Mouse (Mus musculus) hindbrain, embryonic 10.5 days (tissue): ENCODE measurements at regions not wholly inside any gene's neighbourhood (a gene's known extent, or its start where the extent isn't known, plus 50 kb on each side); places are given as distances from the start of the nearest gene placed in this dataset.

Source experiments
- DNase-seq: peaks from one replicate; pipeline ENCODE4 v3.0.0-alpha.2; 2017; ENCODE audit warnings: low spot score
- H3K27ac ChIP-seq: fragments of 300-500 bp; sonication (generic); 2 replicates; pipeline ENCODE4 v1.5.1; 2016; ENCODE audit warnings: mild to moderate bottlenecking, moderate library complexity
- H3K27me3 ChIP-seq: fragments of 300-500 bp; sonication (generic); 2 replicates; pipeline ENCODE4 v1.6.1; 2016; ENCODE audit warnings: mild to moderate bottlenecking; ENCODE audit not compliant: poor library complexity, insufficient read depth, severe bottlenecking
- H3K36me3 ChIP-seq: fragments of 300-500 bp; sonication (generic); 2 replicates; pipeline ENCODE4 v1.6.1; 2016; ENCODE audit warnings: mild to moderate bottlenecking, moderate library complexity
- H3K4me1 ChIP-seq: fragments of 300-500 bp; sonication (generic); replicated peaks from 2 replicates; pipeline ENCODE4 v1.6.1; 2016; ENCODE audit warnings: mild to moderate bottlenecking
- H3K4me3 ChIP-seq: fragments of 300-500 bp; sonication (generic); 2 replicates; pipeline ENCODE4 v1.5.1; 2016; ENCODE audit warnings: mild to moderate bottlenecking, moderate library complexity
- H3K9me3 ChIP-seq: fragments of 300-500 bp; sonication (generic); 2 replicates; pipeline ENCODE4 v1.6.1; 2016; ENCODE audit warnings: mild to moderate bottlenecking, moderate library complexity
- WGBS: fragments of 180-500 bp; shearing (Covaris S2); methylation state at CpG from one replicate; pipeline ENCODE4 v1.1.7; 2016; 5-methylcytosine and 5-hydroxymethylcytosine counted together

DNA sequence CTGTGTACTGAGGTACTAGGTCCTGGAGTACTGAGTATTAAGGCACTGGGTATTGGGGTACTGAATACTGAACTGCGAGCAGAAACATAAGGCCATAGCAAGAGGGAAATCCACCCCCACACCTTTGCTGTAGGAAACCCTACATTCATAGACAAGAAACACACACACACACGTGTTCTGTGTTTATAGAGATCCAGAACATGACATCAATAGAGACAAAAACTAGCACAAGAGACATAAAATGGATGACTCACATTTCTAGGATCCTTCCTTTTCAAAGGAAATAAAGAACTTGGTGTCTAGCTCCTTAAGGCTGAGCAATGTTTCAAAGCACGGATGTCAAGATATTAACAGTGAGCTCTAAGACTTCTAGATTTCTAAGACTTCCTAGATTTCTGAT, 49.9 kb upstream of the Nepro start:
- peaks cover 8% of the 10 kb centered on the region; the same call in 1 of the 2 replicates for H3K27me3 ChIP-seq
- no peak overlapping the region for H3K4me3 ChIP-seq
- DNase-seq: no peak
- H3K4me1 ChIP-seq: peaks cover 61% of the 10 kb centered on the region
- WGBS: 91% methylated on average over 3 of the region's 3 CpGs
- peak overlapping the region; percentile 92 for H3K27ac ChIP-seq
- H3K36me3 ChIP-seq: no peaks in the 10 kb centered on the region
- H3K9me3 ChIP-seq: 0 out of 2 replicates have a peak, but pooled peaks cover 3% of the 10 kb centered on the region

DNA sequence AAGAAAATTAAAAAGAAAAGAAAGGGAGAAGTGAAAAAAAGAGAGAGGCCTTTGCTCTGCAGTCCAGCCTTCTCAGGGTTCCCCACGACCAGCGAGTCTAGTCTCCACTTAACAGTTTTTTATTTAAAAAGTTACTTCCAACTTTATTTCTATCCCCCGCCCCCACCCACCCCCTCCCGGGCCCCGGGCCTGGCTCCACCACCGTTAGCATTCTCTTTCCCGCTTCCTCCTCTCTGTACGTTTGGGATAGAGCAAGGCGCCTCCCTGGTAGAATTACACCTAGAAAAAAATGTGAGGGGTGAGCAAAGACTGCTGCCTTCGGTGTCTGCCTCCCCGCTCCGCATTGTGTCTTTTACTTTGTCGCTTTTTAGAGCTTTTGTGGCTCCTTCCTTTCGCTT, 51.7 kb upstream of the Nepro start:
- peaks cover 8% of the 10 kb centered on the region; the same call in 1 of the 2 replicates for H3K27me3 ChIP-seq
- peak overlapping the region; percentile 33 for H3K4me3 ChIP-seq
- H3K36me3 ChIP-seq: no peaks in the 10 kb centered on the region
- H3K9me3 ChIP-seq: 0 out of 2 replicates have a peak, but pooled peaks cover 3% of the 10 kb centered on the region
- peak overlapping the region; percentile 92 for H3K27ac ChIP-seq
- 3% methylated on average over 14 of the region's 14 CpGs for WGBS
- peak; percentile 66 for DNase-seq
- peaks cover 53% of the 10 kb centered on the region for H3K4me1 ChIP-seq

DNA sequence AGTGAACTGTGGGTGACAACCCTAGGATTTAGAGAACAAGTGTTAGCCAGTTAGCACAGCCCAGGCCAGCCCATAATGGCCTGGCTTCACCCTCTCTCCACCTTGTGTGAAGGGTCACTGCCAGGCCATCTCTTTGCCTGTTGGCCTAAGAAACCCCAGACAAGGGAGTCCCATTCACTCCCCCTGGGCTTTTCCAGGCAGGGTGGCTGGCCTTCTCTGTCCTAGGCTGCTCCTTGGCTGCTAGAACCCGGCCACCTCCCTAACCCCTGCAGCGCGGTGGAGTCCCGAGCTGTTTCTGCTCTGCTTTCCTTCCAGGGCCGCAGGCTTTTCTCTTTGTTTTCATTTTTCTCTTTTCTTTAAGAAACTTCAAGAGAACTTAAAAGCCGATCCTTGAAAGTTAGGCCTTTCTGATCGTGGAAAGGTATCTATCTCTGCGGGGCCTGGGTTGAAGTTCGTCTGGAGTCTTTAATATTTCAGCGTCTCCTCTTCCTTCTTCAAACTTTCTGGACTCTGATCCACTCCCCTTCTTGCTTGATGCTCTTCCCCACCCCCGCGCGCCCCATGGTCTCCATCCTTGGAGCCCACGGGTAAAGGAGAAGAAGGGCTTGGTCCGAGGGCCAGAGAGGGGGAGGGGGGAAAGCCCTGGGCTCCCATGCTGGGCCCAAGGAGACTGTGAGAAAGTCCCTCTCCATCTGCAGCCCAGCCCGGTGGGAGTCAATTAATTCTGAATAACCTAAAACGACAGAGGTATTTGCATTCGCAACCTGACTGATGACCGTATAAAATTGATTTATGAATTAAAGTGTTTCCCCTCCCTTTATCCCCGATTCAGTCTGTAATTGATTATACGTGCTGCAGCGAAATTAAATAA, 52.3 kb upstream of the Nepro start:
- Histone ChIP-seq H3K36me3 (no peaks in the 10 kb centered on the region), H3K27me3 (peaks cover 8% of the 10 kb centered on the region; the same call in 1 of the 2 replicates), H3K9me3 (0 out of 2 replicates have a peak, but pooled peaks cover 3% of the 10 kb centered on the region), H3K27ac (peak overlapping the region; percentile 92), H3K4me1 (peaks cover 59% of the 10 kb centered on the region), H3K4me3 (peak overlapping the region; percentile 33)
- DNase-seq: peak; percentile 80
- 5% methylated on average over 22 of the region's 22 CpGs for WGBS

DNA sequence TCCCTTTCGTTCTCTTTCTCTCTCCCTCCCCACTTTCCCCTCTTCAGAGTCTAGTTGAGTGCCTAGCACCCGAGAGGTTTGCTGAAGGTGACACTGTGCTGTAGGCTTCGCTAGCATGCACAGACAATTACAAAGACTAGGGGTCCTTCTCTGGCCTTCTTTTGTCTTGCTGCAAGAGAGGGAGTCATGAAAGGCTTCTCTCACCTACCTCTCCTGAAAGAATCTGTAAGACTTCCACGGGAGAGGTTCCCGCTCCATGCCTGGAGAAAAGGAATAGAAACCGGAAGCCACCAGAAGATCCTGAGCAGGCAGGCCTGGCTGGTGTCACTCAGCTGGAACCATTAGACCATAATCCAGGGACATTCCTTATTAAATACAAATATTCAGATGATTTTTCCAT, 56.0 kb upstream of the Nepro start:
- no peak overlapping the region for H3K4me3 ChIP-seq
- no peaks in the 10 kb centered on the region for H3K36me3 ChIP-seq
- 86% methylated on average over 6 of the region's 6 CpGs for WGBS
- DNase-seq: no peak
- H3K9me3 ChIP-seq: 0 out of 2 replicates have a peak, but pooled peaks cover 3% of the 10 kb centered on the region
- H3K27ac ChIP-seq: peak overlapping the region; percentile 78
- peaks cover 70% of the 10 kb centered on the region for H3K4me1 ChIP-seq
- H3K27me3 ChIP-seq: 0 out of 2 replicates have a peak, but pooled peaks cover 3% of the 10 kb centered on the region

DNA sequence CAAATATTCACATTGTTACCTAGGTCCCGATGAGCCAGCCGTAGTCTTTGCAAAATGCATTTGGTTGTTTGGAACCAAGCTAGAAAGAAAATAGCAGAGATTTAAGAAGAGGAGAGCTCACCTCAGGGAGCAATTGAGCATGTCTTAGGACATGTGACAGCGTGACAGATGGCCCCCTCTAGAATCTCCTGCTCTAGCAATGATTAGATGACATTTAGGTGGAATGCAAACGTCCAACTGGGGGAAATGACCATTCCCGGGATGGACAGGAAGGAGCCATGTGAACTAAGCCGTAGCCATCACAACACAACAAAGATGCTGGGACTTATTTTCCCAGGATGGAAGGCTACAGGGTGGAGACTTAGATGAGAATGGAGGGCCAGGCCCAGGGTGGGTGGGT, 57.0 kb upstream of the Nepro start:
- Histone ChIP-seq H3K27ac (peak overlapping the region; percentile 78), H3K4me1 (peaks cover 70% of the 10 kb centered on the region), H3K36me3 (no peaks in the 10 kb centered on the region), H3K9me3 (0 out of 2 replicates have a peak, but pooled peaks cover 3% of the 10 kb centered on the region), H3K4me3 (no peak overlapping the region), H3K27me3 (no peaks in the 10 kb centered on the region)
- no peak for DNase-seq
- 68% methylated on average over 6 of the region's 6 CpGs for WGBS

DNA sequence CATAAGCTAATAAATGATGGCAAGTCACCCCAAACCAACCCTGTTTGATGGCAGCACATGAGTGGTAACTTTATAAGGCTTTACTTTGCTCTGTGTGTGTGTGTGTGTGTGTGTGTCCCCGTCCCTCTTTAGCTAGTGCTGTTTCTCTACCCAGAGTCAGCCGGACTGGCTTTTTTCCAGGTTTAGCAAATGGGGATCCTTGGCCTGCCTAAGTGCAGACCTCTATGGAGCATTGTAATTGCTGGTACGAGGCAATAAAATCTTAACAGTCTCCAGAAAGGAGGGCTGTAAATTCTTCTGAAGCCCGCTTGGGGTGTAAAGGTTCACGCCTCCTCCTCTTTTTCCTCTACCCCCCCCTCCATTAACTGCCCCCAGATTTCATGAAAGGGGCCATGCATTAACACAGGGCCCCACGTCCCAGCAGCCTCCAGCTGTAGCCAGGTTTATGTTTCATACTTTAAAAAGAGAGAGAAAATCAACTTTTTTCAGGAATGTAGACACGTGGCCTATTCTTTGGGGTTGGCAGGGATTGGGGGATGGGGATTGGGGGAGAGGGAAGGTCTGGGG, 57.6 kb upstream of the Nepro start:
- 80% methylated on average over 7 of the region's 7 CpGs for WGBS
- no peaks in the 10 kb centered on the region for H3K27me3 ChIP-seq
- no peak for DNase-seq
- H3K27ac ChIP-seq: peak overlapping the region; percentile 78
- 0 out of 2 replicates have a peak, but pooled peaks cover 3% of the 10 kb centered on the region for H3K9me3 ChIP-seq
- no peak overlapping the region for H3K4me3 ChIP-seq
- H3K4me1 ChIP-seq: peaks cover 70% of the 10 kb centered on the region
- H3K36me3 ChIP-seq: no peaks in the 10 kb centered on the region

GRCm38 (mm10) chr16:44665491-44665931, 58.6 kb upstream of the Nepro start:
- 85% methylated on average over 9 of the region's 9 CpGs for WGBS
- H3K4me1 ChIP-seq: peaks cover 71% of the 10 kb centered on the region
- H3K4me3 ChIP-seq: no peak overlapping the region
- 0 out of 2 replicates have a peak, but pooled peaks cover 3% of the 10 kb centered on the region for H3K9me3 ChIP-seq
- H3K27ac ChIP-seq: peak overlapping the region; percentile 78; the same call in 1 of the 2 replicates
- no peaks in the 10 kb centered on the region for H3K36me3 ChIP-seq
- no peak for DNase-seq
- no peaks in the 10 kb centered on the region for H3K27me3 ChIP-seq

DNA sequence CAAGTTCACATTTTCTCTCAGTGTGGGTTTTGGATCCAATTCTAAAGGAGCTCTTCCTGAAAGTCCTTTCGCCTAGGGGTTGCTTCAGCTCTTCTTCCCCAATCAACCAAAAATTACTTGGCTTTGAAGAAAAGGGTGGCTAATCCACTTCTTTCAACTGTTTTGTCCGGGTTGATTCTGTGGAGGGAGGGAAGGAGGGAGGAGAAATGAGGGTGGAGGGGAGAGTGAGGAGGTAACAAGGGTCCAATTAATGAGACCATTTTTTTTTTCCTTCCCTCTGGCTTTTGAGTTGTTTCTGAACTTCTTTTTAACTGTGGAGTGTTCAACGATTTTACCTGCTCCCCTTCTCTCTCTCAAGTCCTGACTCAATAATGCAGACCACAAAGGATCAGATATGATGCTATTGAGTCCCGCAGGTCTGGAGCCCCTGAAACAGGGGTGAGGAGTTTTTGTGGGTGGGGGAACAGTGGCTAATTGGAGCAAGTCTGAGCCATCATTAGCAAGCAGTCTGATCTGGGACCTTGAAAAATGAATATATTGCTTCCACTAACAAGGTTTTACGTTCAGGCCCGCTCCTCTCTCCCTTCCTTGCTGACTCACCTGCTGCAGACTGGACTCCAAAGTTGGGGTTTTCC, 61.0 kb upstream of the Nepro start:
- Histone ChIP-seq H3K27me3 (no peaks in the 10 kb centered on the region), H3K27ac (peak overlapping the region; percentile 69), H3K36me3 (no peaks in the 10 kb centered on the region), H3K4me1 (peaks cover 64% of the 10 kb centered on the region), H3K9me3 (0 out of 2 replicates have a peak, but pooled peaks cover 4% of the 10 kb centered on the region), H3K4me3 (no peak overlapping the region)
- 78% methylated on average over 6 of the region's 6 CpGs for WGBS
- DNase-seq: no peak

DNA sequence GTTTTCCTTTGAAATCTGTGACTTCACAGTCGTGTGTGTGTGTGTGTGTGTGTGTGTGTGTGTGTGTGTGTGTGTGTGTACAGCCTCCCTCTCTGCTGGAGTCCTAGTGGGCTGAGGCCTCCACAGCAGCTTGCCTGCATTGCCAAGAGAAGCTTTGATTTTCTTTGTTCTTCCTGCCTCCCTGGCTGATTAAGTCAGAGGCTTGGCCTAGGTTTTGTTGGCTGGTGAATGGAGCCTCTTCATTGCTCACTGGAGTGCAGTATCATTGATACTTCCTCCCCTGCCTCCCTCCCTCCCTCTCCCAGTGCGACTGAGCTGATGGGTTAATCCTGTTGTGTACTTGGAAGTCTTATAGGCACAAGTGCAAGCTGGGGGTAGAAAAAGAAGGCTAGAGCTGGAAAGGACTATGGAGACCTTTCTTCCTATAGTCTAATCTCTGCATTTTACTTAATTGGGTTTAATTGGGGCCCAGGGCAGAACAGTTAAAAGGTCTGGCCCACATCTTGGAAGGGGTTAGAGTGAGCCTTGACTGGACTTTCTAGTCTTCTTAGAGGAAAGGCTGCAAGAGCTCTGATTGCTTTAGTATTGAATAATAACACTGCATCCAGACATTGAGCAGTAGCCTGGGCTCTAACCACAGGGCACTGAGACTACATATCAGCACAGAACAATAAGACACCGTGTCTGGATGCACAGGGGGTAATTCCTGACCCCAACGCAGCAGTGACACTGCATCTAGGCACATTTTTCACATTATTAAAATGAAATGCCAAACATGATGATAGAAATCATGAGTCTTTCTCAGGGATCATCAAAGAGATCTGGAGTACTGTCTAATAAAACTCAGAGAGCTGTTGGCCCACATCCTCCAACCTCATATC, 62.9 kb upstream of the Nepro start:
- Histone ChIP-seq H3K27me3 (no peaks in the 10 kb centered on the region), H3K9me3 (peaks cover 4% of the 10 kb centered on the region; the same call in 1 of the 2 replicates), H3K36me3 (no peaks in the 10 kb centered on the region), H3K4me1 (peaks cover 46% of the 10 kb centered on the region), H3K27ac (peak overlapping the region; percentile 86), H3K4me3 (no peak overlapping the region)
- WGBS: 34% methylated on average over 4 of the region's 4 CpGs
- DNase-seq: peak; percentile 62

DNA sequence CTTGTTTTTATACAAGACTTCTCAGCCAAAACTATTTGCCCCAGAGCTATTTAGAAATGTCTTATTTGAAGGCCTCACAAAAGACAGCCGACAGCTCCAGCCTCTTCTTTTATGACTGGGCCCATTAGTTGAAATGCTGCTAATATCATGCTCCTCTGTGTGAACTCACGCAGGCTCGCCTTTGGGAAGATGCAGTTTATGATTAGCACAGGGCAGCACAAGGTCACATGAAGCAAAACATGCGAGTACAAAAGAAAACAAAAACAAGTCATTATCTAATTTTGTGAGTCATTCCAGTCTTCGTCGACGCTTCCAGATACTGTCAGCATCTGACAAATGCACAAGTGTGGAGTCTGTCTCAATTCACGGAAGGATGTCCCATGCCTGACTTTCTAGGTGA, 65.8 kb upstream of the Nepro start:
- WGBS: 55% methylated on average over 8 of the region's 8 CpGs
- Histone ChIP-seq H3K4me3 (no peak overlapping the region), H3K4me1 (peaks cover 25% of the 10 kb centered on the region), H3K9me3 (peaks cover 7% of the 10 kb centered on the region; the same call in 1 of the 2 replicates), H3K27ac (no peak overlapping the region), H3K36me3 (no peaks in the 10 kb centered on the region), H3K27me3 (no peaks in the 10 kb centered on the region)
- no peak for DNase-seq

- no peak overlapping the region for H3K4me3 ChIP-seq
- H3K4me1 ChIP-seq: peaks cover 4% of the 10 kb centered on the region
- 100% methylated on average over 1 of the region's 1 CpGs for WGBS
- H3K27me3 ChIP-seq: no peaks in the 10 kb centered on the region
- no peak for DNase-seq
- H3K36me3 ChIP-seq: no peaks in the 10 kb centered on the region
- H3K27ac ChIP-seq: no peak overlapping the region
- H3K9me3 ChIP-seq: peaks cover 12% of the 10 kb centered on the region; the same call in 1 of the 2 replicates
Measured at GRCm38 (mm10) chr16:44656181-44656580, 67.9 kb upstream of the Nepro start.

DNA sequence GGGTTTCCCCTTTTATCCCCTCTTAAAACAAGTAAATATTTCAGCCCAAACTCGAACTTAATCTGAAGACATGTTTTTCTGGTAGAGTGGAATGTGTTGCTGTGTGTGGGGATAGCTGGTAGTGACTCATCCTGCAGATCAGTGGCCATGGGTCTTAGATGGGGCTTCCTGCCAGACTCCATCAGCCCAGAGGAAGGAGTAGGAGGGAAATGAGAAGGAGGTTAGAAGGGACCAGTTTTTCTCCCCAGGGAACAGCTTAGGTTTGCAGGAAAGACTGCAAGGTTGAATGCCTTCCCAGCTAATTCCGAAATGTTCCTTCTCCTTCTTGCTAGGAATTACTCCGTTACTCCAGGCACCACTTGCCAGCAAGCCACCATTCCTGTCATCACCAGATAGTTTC, 68.8 kb upstream of the Nepro start:
- 77% methylated on average over 3 of the region's 3 CpGs for WGBS
- Histone ChIP-seq H3K36me3 (no peaks in the 10 kb centered on the region), H3K9me3 (peaks cover 9% of the 10 kb centered on the region; the same call in 1 of the 2 replicates), H3K27me3 (no peaks in the 10 kb centered on the region), H3K4me1 (no peaks in the 10 kb centered on the region; the same call in 1 of the 2 replicates), H3K4me3 (no peak overlapping the region), H3K27ac (no peak overlapping the region)
- no peak for DNase-seq
